Mouse (Mus musculus) kidney, postnatal 14 days (tissue): ENCODE results near the gene Minpp1.

Experiments used
- DNase-seq: peaks from one replicate; pipeline ENCODE4 v3.0.0; 2022; ENCODE audit warnings: mixed read lengths

The Minpp1 gene

GRCm38 (mm10) chr19:32529252-32529942 is 43.8 kb downstream of the Minpp1 start:
- DNase-seq: no peak

- no peak for DNase-seq
Measured at GRCm38 (mm10) chr19:32530296-32530695, 44.7 kb downstream of the Minpp1 start.

- DNase-seq: no peak
Measured at GRCm38 (mm10) chr19:32532331-32532730, 46.8 kb downstream of the Minpp1 start.

GRCm38 (mm10) chr19:32532737-32533505 is 47.4 kb downstream of the Minpp1 start:
- no peak for DNase-seq

GRCm38 (mm10) chr19:32534887-32535286 is 49.3 kb downstream of the Minpp1 start:
- no peak for DNase-seq

GRCm38 (mm10) chr19:32542784-32543490 is 57.4 kb downstream of the Minpp1 start:
- no peak for DNase-seq

GRCm38 (mm10) chr19:32547396-32547795 is 61.8 kb downstream of the Minpp1 start:
- DNase-seq: no peak

- no peak for DNase-seq
Measured at GRCm38 (mm10) chr19:32548202-32548601, 62.6 kb downstream of the Minpp1 start.

GRCm38 (mm10) chr19:32550446-32550845 is 64.9 kb downstream of the Minpp1 start:
- no peak for DNase-seq

GRCm38 (mm10) chr19:32551442-32551841 is 65.9 kb downstream of the Minpp1 start:
- DNase-seq: no peak

GRCm38 (mm10) chr19:32552106-32552505 is 66.5 kb downstream of the Minpp1 start:
- DNase-seq: no peak

- no peak for DNase-seq
Measured at GRCm38 (mm10) chr19:32553310-32553709, 67.7 kb downstream of the Minpp1 start.

- no peak for DNase-seq
Measured at GRCm38 (mm10) chr19:32555257-32555656, 69.7 kb downstream of the Minpp1 start.
